Mouse (Mus musculus): ENCODE results near the gene Gm7137.

GRCm38 (mm10) chr10:77811743-77812142 lies 23.7 kb upstream of the Gm7137 start, which contains the start of gene Gm9507:
- TF ChIP-seq POLR2A (IDR thresholded peaks at IDR 0.05; ENCODE audit: low read depth, low read length) (no peak), CTCF (IDR thresholded peaks at IDR 0.05; ENCODE audit: borderline replicate concordance, insufficient read depth, low read length) (no peak)
